Mouse (Mus musculus) lung, embryonic 15.5 days (tissue): Measurements from ENCODE around the gene Zscan5b. TPM values are rescaled to one million over a fixed set of nuclear protein-coding genes. Genes with fewer than 3 reads are reported as not detected.
"Not testable (repeated sequence)": the region's sequence is repeated elsewhere in the genome, so short reads cannot be mapped to it uniquely, and the experiment has no call there.

Experiments
- ATAC-seq: fragments of 200-750 bp; cut with Nextera tagmentation; 2 replicates; pipeline ENCODE4 v1.8.0; 2017; ENCODE audit warnings: moderate number of reproducible peaks, borderline replicate concordance; ENCODE audit not compliant: low FRiP score, low TSS enrichment; ENCODE audit errors: extremely low read depth
- H3K27ac ChIP-seq: fragments of 300-500 bp; sonication (generic); 2 replicates; pipeline ENCODE4 v1.5.1; 2015; ENCODE audit warnings: moderate library complexity, mild to moderate bottlenecking, inconsistent platforms
- H3K27me3 ChIP-seq: fragments of 300-500 bp; sonication (generic); 2 replicates; pipeline ENCODE4 v1.6.1; 2015; ENCODE audit warnings: inconsistent platforms
- H3K36me3 ChIP-seq: fragments of 300-500 bp; sonication (generic); 2 replicates; pipeline ENCODE4 v1.6.1; 2015; ENCODE audit warnings: inconsistent platforms
- H3K4me1 ChIP-seq: fragments of 300-500 bp; sonication (generic); 2 replicates; pipeline ENCODE4 v1.6.1; 2015; ENCODE audit warnings: inconsistent platforms
- H3K4me2 ChIP-seq: fragments of 300-500 bp; sonication (generic); 2 replicates; pipeline ENCODE4 v1.6.1; 2015; ENCODE audit warnings: inconsistent platforms, mild to moderate bottlenecking, moderate library complexity
- H3K4me3 ChIP-seq: fragments of 300-500 bp; sonication (generic); 2 replicates; pipeline ENCODE4 v1.5.1; 2015; ENCODE audit warnings: mild to moderate bottlenecking, inconsistent platforms
- H3K9ac ChIP-seq: fragments of 300-500 bp; sonication (generic); 2 replicates; pipeline ENCODE4 v1.6.1; 2015; ENCODE audit warnings: inconsistent platforms
- H3K9me3 ChIP-seq: fragments of 300-500 bp; sonication (generic); 2 replicates; pipeline ENCODE4 v1.6.1; 2016; ENCODE audit warnings: inconsistent platforms
- WGBS: fragments of 180-500 bp; shearing (Covaris S2); methylation state at CpG from one replicate; pipeline ENCODE4 v1.1.7; 2015; 5-methylcytosine and 5-hydroxymethylcytosine counted together
- polyA plus RNA-seq: library from polyadenylated mRNA; unstranded; fragments of >200 nt; fragmentation: Nextera tagmentation; extraction: Ambion mirVana; gene quantifications from 2 replicates; pipeline ENCODE4 v1.2.1, GENCODE M21; 2015

Gene Zscan5b
- polyA plus RNA-seq, 1 experiment from 2014 or later = not detected

DNA sequence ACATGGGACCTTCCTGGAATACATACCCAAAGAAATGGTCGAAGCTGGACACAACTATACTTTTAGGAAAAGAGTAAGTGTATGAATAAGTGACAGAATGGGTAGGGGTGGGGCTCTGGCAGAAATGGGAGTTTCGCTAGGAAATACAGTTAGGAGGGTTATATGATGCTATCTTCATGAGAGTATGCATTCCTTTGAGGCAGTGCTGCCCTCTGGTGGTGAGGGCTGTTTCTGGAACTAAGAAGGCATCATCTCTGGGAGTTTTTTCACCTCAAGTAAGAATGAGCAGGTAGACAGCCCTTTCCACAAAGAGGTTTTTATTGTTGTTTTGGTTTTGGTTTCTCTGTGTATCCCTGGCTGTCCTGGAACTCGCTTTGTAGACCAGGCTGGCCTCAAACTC lies 30.7 kb upstream of the Zscan5b start:
- Histone ChIP-seq H3K36me3 (peaks cover 35% of the 10 kb centered on the region), H3K27me3 (no peaks in the 10 kb centered on the region), H3K27ac (no peak overlapping the region), H3K4me1 (no peaks in the 10 kb centered on the region), H3K4me3 (no peak overlapping the region), H3K4me2 (no peak overlapping the region), H3K9ac (no peak overlapping the region), H3K9me3 (no peaks in the 10 kb centered on the region)
- WGBS = 32% methylated on average over 3 of the region's 3 CpGs
- ATAC-seq = no peak

DNA sequence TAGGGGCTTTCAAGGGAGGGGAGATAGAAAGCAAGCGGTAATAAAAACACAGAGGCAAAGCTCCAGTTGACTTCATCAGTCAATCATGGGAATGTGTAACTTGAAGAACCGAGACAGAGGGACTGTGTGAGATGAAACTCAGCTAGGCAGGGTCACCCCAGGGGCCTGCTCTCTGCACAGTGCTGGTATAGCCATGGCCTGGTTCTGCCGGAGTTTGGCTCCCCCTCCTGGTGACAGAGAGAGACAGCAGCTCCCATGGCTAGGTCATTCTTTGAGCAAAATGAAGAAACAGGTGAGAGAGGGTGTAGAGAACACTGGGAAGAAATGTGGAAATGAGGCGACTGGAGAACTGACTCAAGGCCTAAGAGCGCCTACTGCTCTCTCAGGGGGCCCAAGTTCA lies 27.9 kb upstream of the Zscan5b start:
- Histone ChIP-seq H3K9ac (no peak overlapping the region), H3K4me3 (no peak overlapping the region), H3K4me2 (no peak overlapping the region), H3K36me3 (peaks cover 10% of the 10 kb centered on the region; the same call in 1 of the 2 replicates), H3K27me3 (no peaks in the 10 kb centered on the region), H3K4me1 (no peaks in the 10 kb centered on the region), H3K27ac (no peak overlapping the region), H3K9me3 (no peaks in the 10 kb centered on the region)
- WGBS = 14% methylated on average over 5 of the region's 5 CpGs
- peak; percentile 64; the same call in 1 of the 2 replicates for ATAC-seq

DNA sequence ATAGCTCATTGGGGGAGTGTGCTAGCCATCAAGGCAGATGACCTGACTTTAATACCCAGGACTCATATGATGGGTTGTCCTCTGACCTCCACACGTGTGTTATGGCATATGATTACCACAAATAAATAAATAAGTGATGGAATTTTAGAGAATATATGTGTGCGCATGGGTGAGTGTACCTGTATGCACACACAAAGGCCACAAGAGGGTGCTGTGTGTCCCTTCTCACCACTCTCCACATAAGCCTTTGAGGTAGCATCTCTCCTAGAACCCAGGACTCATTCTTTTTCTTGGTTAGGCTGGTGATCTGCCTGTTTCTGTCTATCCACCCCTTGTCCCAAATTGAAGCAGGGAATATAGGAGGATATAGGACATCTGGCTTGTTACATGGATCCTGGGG lies 26.3 kb upstream of the Zscan5b start:
- no peak overlapping the region for H3K4me3 ChIP-seq
- 40% methylated on average over 2 of the region's 2 CpGs for WGBS
- ATAC-seq = no peak

DNA sequence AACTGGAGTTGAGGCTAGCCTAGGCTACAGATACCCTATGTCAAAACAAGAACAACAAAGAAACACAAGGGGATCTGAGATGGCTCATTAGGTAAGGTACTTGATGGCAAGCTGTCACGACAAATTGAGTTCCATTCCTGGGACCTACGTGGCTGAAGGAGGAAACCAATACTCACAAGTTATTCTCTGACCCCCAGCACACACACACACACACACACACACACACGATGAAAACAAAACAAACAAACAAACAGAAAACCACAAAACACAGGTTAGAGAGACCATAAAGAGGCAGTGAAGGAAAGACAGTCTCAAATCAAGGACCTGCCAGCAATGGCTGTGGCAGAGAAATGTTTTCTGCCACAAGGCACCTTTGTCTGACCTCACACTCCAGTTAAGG lies 25.3 kb upstream of the Zscan5b start, which contains the start of gene Galp:
Gene Galp (plus strand): TSS at position 301 of the 400 bp plus-strand sequence.
- Histone ChIP-seq H3K9me3 (no peaks in the 10 kb centered on the region), H3K4me1 (no peaks in the 10 kb centered on the region), H3K4me2 (no peak within 1 kb of the TSS), H3K27ac (no peak within 1 kb of the TSS), H3K36me3 (no peaks in the 10 kb centered on the region), H3K4me3 (no peak within 1 kb of the TSS), H3K27me3 (no peaks in the 10 kb centered on the region), H3K9ac (no peak within 1 kb of the TSS)
- no peak for ATAC-seq
- 43% methylated on average over 3 of the region's 3 CpGs for WGBS

More for the DNA sequence above, 26.3 kb upstream of the Zscan5b start:
- Histone ChIP-seq H3K36me3 (no peaks in the 10 kb centered on the region), H3K4me1 (no peaks in the 10 kb centered on the region), H3K9ac (no peak overlapping the region), H3K27ac (no peak overlapping the region), H3K27me3 (no peaks in the 10 kb centered on the region), H3K9me3 (no peaks in the 10 kb centered on the region), H3K4me2 (no peak overlapping the region)

DNA sequence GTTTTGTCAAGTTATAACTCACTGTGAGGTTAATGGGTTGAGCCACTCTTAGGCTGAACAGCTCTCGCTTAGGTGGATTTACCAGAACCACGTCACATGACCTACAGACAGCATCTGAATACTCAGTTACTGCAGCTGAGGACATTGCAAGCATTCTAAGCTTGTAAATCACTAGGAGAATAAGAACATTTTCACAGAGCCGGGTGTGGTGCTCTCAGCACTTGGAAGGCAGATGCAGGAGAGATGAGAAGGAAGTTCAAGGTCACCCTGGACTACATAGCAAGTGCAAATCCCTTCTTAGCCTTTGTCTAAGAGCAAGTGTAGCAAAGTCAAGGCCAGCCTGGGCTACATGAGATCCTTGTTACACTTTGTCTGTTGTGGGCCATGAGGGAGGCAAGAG lies 17.9 kb upstream of the Zscan5b start:
- no peak for ATAC-seq
- Histone ChIP-seq H3K9ac (no peak overlapping the region), H3K4me3 (no peak overlapping the region), H3K4me2 (no peak overlapping the region), H3K4me1 (no peaks in the 10 kb centered on the region), H3K27ac (no peak overlapping the region), H3K9me3 (no peaks in the 10 kb centered on the region), H3K36me3 (no peaks in the 10 kb centered on the region), H3K27me3 (no peaks in the 10 kb centered on the region)
- WGBS = 74% methylated on average over 3 of the region's 3 CpGs

DNA sequence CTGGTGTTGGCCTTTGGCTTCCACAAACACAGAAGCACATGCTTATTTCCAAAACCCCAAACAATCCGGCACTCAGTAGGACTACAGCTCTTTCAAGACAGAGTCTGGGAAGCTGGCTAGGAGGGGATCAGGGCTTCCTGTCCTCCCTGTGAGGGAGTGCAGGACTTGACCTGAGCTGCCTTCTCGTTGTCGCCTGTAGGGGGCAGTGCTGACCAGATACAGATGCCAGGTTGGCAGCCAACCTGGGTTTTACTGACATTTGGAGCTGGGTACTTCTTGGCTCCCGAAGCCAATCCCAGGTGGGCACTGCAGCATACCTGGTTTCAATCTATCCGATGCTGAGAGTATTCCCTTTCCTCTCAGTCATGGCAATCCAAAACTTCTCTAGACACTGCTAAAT lies 8.9 kb upstream of the Zscan5b start:
- H3K4me3 ChIP-seq = no peak overlapping the region
- no peaks in the 10 kb centered on the region for H3K9me3 ChIP-seq
- no peaks in the 10 kb centered on the region for H3K4me1 ChIP-seq
- H3K27me3 ChIP-seq = no peaks in the 10 kb centered on the region
- WGBS = 47% methylated on average over 5 of the region's 5 CpGs
- no peak overlapping the region for H3K27ac ChIP-seq
- ATAC-seq = no peak
- H3K9ac ChIP-seq = no peak overlapping the region
- no peak overlapping the region for H3K4me2 ChIP-seq
- no peaks in the 10 kb centered on the region for H3K36me3 ChIP-seq

DNA sequence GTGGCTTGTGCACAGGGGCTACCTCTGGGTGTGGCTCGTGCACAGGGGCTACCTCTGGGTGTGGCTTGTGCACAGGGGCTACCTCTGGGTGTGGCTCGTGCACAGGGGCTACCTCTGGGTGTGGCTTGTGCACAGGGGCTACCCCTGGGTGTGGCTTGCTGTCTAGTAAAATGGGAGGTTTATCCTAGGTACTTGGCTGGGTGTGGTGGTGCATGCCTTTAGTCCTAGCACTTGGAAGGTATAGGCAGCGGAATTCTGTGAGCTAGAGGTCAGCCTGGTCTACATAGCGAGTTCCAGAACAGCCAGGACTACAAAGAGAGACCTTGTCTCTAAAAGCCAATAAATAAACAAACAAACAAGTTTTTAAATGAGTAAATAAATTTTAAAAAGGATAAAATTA lies 7.4 kb upstream of the Zscan5b start:
- ATAC-seq = not testable (repeated sequence)
- WGBS = 58% methylated on average over 4 of the region's 4 CpGs

DNA sequence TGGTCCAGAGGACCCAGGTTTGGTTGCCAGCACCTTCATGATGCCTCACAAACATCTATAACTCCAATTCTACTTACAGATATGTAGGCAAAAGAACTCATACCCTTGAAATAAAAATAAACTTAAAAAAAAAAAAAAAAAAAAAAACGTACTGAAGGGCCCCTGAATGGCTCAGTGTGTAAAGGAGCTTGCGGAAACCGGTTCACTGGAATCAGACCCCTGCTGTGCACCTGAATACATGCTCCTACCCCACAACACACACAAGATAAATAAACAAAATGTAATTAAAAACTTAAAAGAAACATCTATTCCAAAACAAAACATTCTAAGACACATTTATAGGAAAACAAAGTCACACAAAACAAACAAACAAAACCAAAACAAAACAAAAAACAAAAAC lies 1.9 kb upstream of the Zscan5b start:
- Histone ChIP-seq H3K9ac (no peak overlapping the region), H3K27ac (no peak overlapping the region), H3K36me3 (no peaks in the 10 kb centered on the region), H3K4me2 (no peak overlapping the region), H3K4me1 (no peaks in the 10 kb centered on the region), H3K27me3 (no peaks in the 10 kb centered on the region), H3K9me3 (no peaks in the 10 kb centered on the region), H3K4me3 (no peak overlapping the region)
- WGBS = 74% methylated on average over 2 of the region's 3 CpGs
- no peak for ATAC-seq

More for the DNA sequence above, 7.4 kb upstream of the Zscan5b start:
- not testable (repeated sequence) for H3K27me3 ChIP-seq, H3K27ac ChIP-seq, H3K36me3 ChIP-seq, H3K4me3 ChIP-seq, H3K9ac ChIP-seq, H3K9me3 ChIP-seq, H3K4me1 ChIP-seq, H3K4me2 ChIP-seq

DNA sequence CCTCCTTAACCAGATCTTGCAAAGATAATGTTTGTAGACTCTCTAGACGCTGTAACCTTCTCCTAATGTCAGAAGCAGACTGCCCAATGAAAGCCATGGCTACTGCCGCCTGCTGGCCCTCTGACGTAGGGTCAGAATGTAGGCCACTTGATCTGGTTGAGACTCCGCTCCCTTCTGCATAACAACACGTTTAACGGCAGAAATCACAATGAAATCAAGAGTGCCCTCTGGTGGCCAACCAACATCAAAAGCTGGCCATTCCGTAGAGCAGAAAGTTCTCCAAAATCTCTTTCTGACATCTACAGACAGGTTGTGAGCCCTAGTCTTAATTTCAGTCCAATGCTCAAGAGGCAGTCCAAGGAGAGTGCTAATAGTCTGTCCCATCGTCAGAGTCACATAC lies 6.4 kb downstream of the Zscan5b start:
- H3K4me2 ChIP-seq, H3K27me3 ChIP-seq, H3K36me3 ChIP-seq, H3K4me1 ChIP-seq, H3K27ac ChIP-seq, ATAC-seq, H3K9me3 ChIP-seq, H3K9ac ChIP-seq, H3K4me3 ChIP-seq: not testable (repeated sequence)
- WGBS = 51% methylated on average over 8 of the region's 8 CpGs

DNA sequence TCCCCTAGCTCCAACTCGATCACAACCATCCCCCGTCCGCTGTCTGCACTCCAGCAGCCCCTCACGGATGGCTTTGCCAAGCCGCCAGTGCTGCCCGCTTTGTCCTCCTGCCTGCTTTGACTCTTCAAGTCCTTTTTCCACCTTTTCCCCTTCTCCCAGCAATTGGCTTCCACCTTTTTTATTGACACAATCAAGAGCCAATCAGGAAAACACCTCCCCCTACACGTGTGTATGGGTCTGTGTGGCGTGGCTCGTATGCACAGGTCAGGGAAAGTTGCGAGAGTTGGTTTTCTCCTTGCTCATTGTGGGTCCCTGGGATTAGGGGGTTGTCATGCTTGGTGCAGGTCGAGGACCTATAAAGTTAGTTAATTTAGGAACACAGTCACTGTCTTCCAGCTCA lies 17.7 kb downstream of the Zscan5b start:
- no peak overlapping the region for H3K27ac ChIP-seq
- H3K9me3 ChIP-seq = no peaks in the 10 kb centered on the region
- H3K9ac ChIP-seq = no peak overlapping the region
- no peak overlapping the region for H3K4me2 ChIP-seq
- H3K4me3 ChIP-seq = no peak overlapping the region
- no peaks in the 10 kb centered on the region for H3K36me3 ChIP-seq
- WGBS = 41% methylated on average over 11 of the region's 11 CpGs
- H3K4me1 ChIP-seq = no peaks in the 10 kb centered on the region
- ATAC-seq = no peak
- no peaks in the 10 kb centered on the region for H3K27me3 ChIP-seq

DNA sequence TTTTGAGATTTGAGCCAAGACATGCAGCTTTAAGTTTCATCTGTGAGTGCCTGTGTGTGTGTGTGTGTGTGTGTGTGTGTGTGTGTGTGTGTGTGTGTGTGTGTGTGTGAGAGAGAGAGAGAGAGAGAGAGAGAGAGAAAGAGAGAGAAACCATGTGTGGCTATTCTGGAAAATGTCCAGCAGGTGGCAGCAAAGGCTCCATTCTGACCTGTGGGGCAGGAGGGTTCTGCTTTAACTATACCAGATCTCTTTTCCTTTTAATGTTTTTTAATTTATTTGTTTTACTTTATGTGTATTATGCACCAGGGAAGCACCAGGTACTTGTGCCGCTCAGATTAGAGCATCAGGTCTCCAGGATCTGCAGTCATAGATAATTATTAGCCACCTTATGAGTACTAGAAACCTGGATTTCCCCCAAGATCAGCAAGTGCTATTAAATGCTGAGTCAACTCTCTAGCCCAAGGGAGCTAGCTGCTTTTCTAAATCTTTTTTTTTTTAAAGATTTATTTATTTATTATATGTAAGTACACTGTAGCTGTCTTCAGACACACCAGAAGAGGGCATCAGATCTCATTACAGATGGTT lies 18.9 kb downstream of the Zscan5b start:
- 7% methylated on average over 1 of the region's 1 CpGs for WGBS
- ATAC-seq, H3K9ac ChIP-seq, H3K9me3 ChIP-seq, H3K27me3 ChIP-seq, H3K27ac ChIP-seq, H3K4me3 ChIP-seq, H3K4me1 ChIP-seq, H3K36me3 ChIP-seq, H3K4me2 ChIP-seq: not testable (repeated sequence)

DNA sequence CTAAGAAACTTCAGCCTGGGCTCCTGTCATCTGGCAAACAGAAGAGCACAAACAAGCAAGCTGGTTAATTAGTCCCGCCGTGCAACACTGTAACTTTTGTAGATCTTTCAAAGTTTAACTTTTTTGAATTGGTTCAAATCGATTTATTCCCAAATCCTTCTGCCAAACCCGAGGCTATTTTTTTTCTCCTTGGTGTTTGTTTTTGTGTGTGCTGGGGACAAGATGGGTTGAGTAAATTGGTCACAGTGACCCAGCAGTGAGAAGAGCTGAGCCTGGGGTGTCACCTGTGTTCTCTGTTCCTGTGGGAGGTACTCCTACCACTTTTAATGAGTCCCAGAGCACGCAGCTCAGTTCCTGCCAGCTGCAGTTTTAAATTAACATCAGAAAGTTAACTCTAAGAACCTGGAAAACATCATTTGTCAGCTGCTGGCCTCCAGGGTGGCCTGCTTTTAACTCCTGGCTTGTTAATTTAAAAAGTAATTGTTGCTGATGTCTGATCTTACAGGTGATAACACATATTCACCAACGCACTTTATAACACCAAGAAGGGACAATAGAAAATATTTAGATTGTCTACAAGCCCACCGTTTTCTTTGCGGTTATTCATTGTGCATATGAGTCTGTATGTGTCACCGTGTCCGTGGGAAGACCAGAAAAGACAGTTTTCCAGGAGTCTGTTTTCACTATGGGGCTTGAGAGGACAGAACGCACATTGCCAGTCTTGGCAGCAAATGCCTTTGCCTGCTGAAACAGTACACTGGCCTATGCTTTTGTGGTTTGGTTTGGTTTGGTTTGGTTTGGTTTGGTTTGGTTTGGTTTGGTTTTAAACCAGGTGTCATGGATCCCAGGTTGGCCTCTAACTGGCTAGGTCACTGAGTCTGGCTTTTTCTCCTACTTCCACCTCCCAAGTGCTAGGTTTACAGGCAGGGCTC lies 22.5 kb downstream of the Zscan5b start:
- no peak overlapping the region for H3K27ac ChIP-seq
- H3K9ac ChIP-seq = no peak overlapping the region
- ATAC-seq = no peak
- WGBS = 31% methylated on average over 11 of the region's 11 CpGs
- no peak overlapping the region for H3K4me2 ChIP-seq
- H3K4me1 ChIP-seq = no peaks in the 10 kb centered on the region
- H3K4me3 ChIP-seq = no peak overlapping the region
- no peaks in the 10 kb centered on the region for H3K27me3 ChIP-seq
- H3K9me3 ChIP-seq = no peaks in the 10 kb centered on the region
- H3K36me3 ChIP-seq = no peaks in the 10 kb centered on the region
